Mouse (Mus musculus) heart, embryonic 15.5 days (tissue): ENCODE measurements around the gene Aurka. TPM values are rescaled to one million over a fixed set of nuclear protein-coding genes. Genes with fewer than 3 reads are reported as not detected.

ENCODE experiments used
- ATAC-seq: fragments of 200-750 bp; cut with Nextera tagmentation; replicated peaks from 2 replicates; pipeline ENCODE4 v1.8.0; 2017; ENCODE audit warnings: low read depth, moderate TSS enrichment; ENCODE audit not compliant: insufficient number of reproducible peaks, insufficient read depth, low FRiP score
- H3K27ac ChIP-seq: fragments of 300-500 bp; sonication (generic); 2 replicates; pipeline ENCODE4 v1.5.1; 2015; ENCODE audit warnings: mild to moderate bottlenecking, inconsistent platforms
- H3K27me3 ChIP-seq: fragments of 300-500 bp; sonication (generic); 2 replicates; pipeline ENCODE4 v1.6.1; 2015; ENCODE audit warnings: inconsistent platforms
- H3K36me3 ChIP-seq: fragments of 300-500 bp; sonication (generic); 2 replicates; pipeline ENCODE4 v1.6.1; 2015; ENCODE audit warnings: mild to moderate bottlenecking, inconsistent platforms
- H3K4me1 ChIP-seq: fragments of 300-500 bp; sonication (generic); replicated peaks from 2 replicates; pipeline ENCODE4 v1.6.1; 2015; ENCODE audit warnings: inconsistent platforms
- H3K4me2 ChIP-seq: fragments of 300-500 bp; sonication (generic); 2 replicates; pipeline ENCODE4 v1.6.1; 2015; ENCODE audit warnings: inconsistent platforms, mild to moderate bottlenecking, moderate library complexity
- H3K4me3 ChIP-seq: fragments of 300-500 bp; sonication (generic); 2 replicates; pipeline ENCODE4 v1.5.1; 2015; ENCODE audit warnings: mild to moderate bottlenecking, inconsistent platforms
- H3K9ac ChIP-seq: fragments of 300-500 bp; sonication (generic); 2 replicates; pipeline ENCODE4 v1.6.1; 2015; ENCODE audit warnings: mild to moderate bottlenecking, inconsistent platforms
- H3K9me3 ChIP-seq: fragments of 300-500 bp; sonication (generic); replicated peaks from 2 replicates; pipeline ENCODE4 v1.6.1; 2016; ENCODE audit warnings: inconsistent platforms
- WGBS: fragments of 180-500 bp; shearing (Covaris S2); methylation state at CpG from one replicate; pipeline ENCODE4 v1.1.7; 2015; ENCODE audit warnings: mixed read lengths; 5-methylcytosine and 5-hydroxymethylcytosine counted together
- polyA plus RNA-seq: library from polyadenylated mRNA; unstranded; fragments of >200 nt; fragmentation: Nextera tagmentation; extraction: Ambion mirVana; gene quantifications from 2 replicates; pipeline ENCODE4 v1.2.1, GENCODE M21; 2015

Gene Aurka
- polyA plus RNA-seq, 1 experiment from 2014 or later = 76.8 TPM

DNA sequence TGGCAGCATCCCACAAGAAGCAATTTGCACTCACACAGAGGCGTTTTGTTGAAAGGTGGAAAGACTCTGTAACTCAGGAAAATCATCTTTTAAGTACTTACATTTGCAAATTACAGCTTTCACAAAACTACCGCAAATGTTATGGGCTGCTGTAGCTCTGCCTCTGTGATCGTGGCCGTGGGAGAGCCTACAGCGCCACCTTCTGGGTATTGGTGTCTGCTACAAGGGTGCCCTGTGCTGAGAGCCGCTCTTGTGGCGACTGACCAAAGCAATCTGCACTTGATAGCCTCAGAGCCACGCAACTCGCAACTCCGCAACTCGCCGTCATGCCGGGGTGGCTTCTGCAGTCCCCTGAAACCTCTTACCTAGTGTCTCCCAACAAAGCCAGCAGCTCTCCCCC, 41.2 kb downstream of the Aurka start:
- no peaks in the 10 kb centered on the region for H3K36me3 ChIP-seq
- H3K9me3 ChIP-seq = no peaks in the 10 kb centered on the region
- no peak overlapping the region for H3K9ac ChIP-seq
- no peak overlapping the region for H3K4me3 ChIP-seq
- no peak overlapping the region for H3K27ac ChIP-seq
- H3K4me2 ChIP-seq = no peak overlapping the region
- WGBS = 4% methylated on average over 13 of the region's 13 CpGs
- peaks cover 31% of the 10 kb centered on the region for H3K27me3 ChIP-seq
- no peak for ATAC-seq
- H3K4me1 ChIP-seq = no peaks in the 10 kb centered on the region

DNA sequence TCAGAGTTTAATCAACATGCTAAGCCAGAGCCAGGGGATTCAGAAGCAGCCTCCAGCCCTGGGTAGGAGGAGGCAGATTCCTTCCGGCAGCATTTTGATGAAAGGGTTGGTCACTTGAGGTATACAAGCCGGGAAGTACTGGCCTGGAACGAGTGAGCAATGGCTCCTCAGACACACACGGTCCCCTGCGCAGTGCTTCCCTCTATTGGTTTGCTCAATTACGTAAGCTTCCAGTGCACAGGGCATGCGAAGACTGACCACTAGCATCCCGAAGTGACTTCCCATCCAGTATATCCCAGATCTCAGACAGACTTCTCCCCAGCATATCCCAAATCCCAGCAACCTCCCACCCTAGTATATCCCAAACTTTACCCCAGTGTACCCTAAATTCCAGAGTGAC, 42.1 kb downstream of the Aurka start:
- no peaks in the 10 kb centered on the region for H3K4me1 ChIP-seq
- H3K36me3 ChIP-seq = no peaks in the 10 kb centered on the region
- no peak overlapping the region for H3K9ac ChIP-seq
- ATAC-seq = no peak
- H3K4me3 ChIP-seq = no peak overlapping the region
- WGBS = 48% methylated on average over 8 of the region's 8 CpGs
- no peak overlapping the region for H3K27ac ChIP-seq
- H3K9me3 ChIP-seq = no peaks in the 10 kb centered on the region
- peaks cover 31% of the 10 kb centered on the region for H3K27me3 ChIP-seq
- no peak overlapping the region for H3K4me2 ChIP-seq

DNA sequence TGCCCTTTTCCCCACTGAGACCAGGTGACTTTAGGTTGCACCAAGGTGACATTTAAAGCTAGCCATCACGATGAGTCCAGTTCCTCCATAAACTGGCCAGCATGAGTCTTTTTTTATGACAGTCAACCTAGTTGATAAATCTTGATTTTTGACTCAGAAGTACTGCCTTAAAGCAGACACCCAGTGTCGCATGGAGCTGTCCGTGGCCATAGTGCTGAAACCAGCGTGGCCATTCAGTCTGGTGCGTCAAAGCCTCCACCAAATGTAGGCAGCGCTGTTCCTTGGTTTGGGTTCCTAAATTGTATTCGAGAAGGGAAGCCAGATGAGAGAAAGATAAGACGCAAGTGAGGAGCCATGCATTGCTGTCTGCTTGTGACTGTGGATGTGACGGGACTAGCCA, 49.5 kb downstream of the Aurka start:
- 15% methylated on average over 9 of the region's 9 CpGs for WGBS
- ATAC-seq = no peak

DNA sequence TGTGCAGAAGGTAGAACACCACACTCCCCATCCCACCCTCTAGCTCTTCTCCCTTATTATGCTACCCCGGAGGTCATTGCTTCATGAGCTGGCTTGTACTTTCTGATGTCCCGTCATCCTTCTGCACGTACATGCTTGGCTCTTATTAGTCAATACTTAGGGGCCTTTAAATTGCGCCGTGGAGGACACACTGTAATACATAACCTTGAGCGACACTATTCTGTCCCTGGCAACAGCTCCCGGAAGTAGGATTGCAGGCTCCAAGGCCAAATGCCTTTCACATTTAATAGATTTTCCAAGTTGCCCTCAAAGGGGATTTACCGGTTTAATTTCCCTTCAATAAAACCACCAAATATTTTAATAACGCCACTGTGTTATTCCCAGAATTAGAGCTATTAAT, 58.6 kb downstream of the Aurka start:
- no peak overlapping the region for H3K4me2 ChIP-seq
- WGBS = 87% methylated on average over 9 of the region's 9 CpGs
- no peaks in the 10 kb centered on the region for H3K27me3 ChIP-seq

More for the DNA sequence above, 49.5 kb downstream of the Aurka start:
- Histone ChIP-seq H3K4me3 (no peak overlapping the region), H3K9me3 (no peaks in the 10 kb centered on the region), H3K4me2 (no peak overlapping the region), H3K9ac (no peak overlapping the region), H3K27me3 (peaks cover 7% of the 10 kb centered on the region; the same call in 1 of the 2 replicates), H3K4me1 (no peaks in the 10 kb centered on the region), H3K36me3 (no peaks in the 10 kb centered on the region), H3K27ac (no peak overlapping the region)

DNA sequence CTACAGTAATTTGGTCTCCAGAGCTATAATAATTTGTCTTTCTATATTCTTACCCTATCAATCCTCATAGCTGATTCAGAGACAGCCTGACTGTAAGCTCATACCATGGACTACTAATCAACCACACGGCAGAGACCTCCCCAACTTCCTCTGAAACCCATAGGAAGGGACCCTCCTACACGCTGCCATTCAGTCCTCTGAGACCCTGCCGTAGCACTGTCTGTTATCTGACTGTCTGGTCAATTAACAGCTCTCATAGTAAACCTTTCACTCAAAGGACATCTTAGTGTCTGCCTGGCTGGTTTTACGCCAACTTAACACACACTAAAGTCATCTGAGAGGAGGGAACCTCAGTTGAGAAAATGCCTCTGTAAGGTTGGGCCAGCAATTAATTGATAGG, 63.8 kb downstream of the Aurka start:
- Histone ChIP-seq H3K4me2 (no peak overlapping the region), H3K27me3 (no peaks in the 10 kb centered on the region), H3K27ac (no peak overlapping the region), H3K4me1 (no peaks in the 10 kb centered on the region), H3K36me3 (no peaks in the 10 kb centered on the region), H3K4me3 (no peak overlapping the region), H3K9me3 (no peaks in the 10 kb centered on the region), H3K9ac (no peak overlapping the region)
- ATAC-seq = no peak
- 59% methylated on average over 4 of the region's 4 CpGs for WGBS

More for the DNA sequence above, 58.6 kb downstream of the Aurka start:
- ATAC-seq = no peak
- no peak overlapping the region for H3K27ac ChIP-seq
- H3K9me3 ChIP-seq = no peaks in the 10 kb centered on the region
- no peaks in the 10 kb centered on the region for H3K36me3 ChIP-seq
- no peak overlapping the region for H3K4me3 ChIP-seq
- H3K9ac ChIP-seq = no peak overlapping the region
- H3K4me1 ChIP-seq = no peaks in the 10 kb centered on the region

Other genes starting within 250 kb of the Aurka start
- gene Mc3r, start 122.0 kb downstream of the Aurka start, polyA plus RNA-seq = not detected in 2 replicates
- 15.8 and 18.1 TPM in 2 replicates for gene Fam210b, start 25.0 kb downstream of the Aurka start, polyA plus RNA-seq
- gene Cstf1, start 146 bp upstream of the Aurka start, polyA plus RNA-seq = 24.2 and 29.8 TPM in 2 replicates
- 0.26 and 0.91 TPM in 2 replicates for gene Cass4, start 23.3 kb upstream of the Aurka start, polyA plus RNA-seq
- 44.5 and 52.2 TPM in 2 replicates for gene Rtf2, start 70.0 kb upstream of the Aurka start, polyA plus RNA-seq
- gene Gcnt7, start 88.1 kb upstream of the Aurka start, polyA plus RNA-seq = 0.71 and 0.79 TPM in 2 replicates
- 0.22 TPM in 1 of 2 replicates, not detected in the other for gene Fam209, start 102.0 kb upstream of the Aurka start, polyA plus RNA-seq
- 0.13 and 0.57 TPM in 2 replicates for gene Tfap2c, start 179.1 kb upstream of the Aurka start, polyA plus RNA-seq